Mouse (Mus musculus) ovary, postnatal 14 days (tissue): ENCODE data around the gene Lrguk.
A peak's percentile ranks its signal among the peaks of the same experiment; 100 is the strongest.

Source experiments
- DNase-seq: peaks from one replicate; pipeline ENCODE4 v3.0.0; 2022; ENCODE audit warnings: low spot score

Gene Lrguk

DNA sequence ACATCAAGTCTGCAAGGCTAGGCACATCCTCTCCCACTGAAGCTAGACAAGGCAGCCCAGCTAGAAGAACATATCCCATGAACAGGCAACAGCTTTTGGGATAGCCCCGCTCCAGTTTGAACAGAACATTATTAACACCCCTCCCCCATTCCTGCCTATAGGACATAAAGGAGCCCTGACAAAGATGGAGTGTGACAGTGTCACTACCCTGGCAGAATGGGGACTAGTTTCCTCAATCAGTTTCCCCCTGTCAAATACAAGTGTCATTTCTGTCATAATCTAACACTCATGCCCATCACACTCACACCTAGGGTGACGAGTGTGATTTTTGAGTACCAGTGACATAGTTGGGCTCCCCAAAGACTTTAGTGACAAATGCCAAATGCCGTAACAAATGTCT, 118.8 kb downstream of the Lrguk start:
- DNase-seq, result no peak

GRCm38 (mm10) chr6:34148639-34149038, 119.4 kb downstream of the Lrguk start:
- no peak for DNase-seq

DNA sequence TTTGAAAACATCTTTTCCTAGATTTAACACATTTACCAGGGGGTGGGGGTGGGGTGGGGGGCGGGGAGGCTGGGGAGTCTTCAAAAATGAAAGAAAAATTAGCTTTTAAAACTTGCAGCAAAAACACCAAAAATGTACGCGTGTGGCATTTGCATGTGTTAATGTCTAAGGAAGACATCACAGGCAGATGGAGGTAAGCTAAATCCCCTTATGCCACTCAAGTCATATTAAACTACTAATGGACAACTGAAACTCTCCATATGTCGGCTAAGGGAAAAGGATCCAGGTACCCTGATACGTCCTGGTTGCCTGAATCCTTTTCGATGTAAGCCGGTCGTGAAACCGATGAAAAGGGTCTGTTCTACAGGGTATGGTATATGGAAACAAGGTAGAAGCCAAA, 119.8 kb downstream of the Lrguk start:
- DNase-seq, result no peak

- no peak for DNase-seq
Measured at GRCm38 (mm10) chr6:34149821-34150220, 120.6 kb downstream of the Lrguk start.

DNA sequence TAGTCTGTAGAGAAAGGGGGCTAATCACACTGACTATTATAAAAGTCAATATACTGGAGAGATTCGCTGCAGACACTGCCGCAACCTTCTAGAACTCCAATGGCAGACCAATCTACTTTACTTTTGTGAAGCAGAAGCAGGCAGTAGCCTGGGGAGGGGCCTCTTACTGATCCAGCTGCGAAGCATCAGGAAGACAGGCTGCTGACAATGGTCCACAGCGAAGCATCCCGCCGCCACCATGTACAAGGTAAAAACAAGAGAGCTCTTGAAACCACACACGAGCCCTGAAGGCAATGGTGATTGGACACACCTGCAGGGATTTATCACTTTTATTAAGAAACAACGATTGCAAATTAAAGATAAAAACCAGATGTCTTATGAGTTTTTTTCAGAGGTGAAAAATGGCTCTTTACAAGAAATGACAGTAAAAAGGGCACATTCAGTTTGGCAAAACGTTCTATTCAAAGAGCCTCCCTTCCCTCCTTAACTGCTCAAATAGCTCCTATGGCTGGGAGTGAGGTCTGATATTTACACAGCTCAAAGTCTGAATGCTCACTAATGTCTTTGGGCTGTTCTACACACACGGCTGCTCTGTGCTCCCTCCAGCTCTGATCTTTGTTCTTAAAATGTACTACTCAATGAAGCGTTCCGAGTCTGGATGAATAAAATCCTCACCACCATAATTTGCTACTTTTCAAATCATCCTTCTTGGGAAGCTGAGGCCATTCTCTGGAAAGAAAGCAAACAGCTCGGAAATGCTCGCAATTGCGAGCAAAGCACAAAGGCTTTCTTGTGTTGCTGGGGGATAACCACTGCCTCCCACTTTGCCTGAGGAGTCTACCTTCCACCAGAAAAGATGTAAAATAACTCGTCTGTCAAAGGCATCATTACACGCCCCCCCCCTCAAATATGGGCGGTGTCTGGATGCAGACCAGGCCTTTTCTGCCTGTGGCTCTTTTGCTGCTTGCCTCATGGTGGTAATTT, 124.1 kb downstream of the Lrguk start:
- no peak for DNase-seq

DNA sequence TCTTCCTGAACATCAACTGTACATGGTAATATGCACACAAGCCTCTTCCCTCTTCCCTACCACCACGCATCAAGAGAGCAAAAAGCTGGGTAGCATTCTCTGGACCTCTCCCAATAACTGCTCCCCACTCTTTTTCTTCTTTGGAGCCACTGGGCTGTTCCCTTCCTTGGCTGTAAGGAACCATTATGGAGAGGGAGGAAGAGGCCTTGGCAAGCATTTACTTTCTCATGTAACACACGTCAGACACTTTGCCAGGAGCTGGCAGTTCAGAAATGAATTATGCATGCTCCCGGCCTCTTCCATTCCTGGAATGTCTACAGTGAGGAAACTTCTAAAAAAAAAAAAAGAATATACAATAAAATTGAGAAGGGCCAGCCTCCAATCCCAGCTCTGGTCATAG, 125.0 kb downstream of the Lrguk start:
- DNase-seq, result peak; percentile 22

DNA sequence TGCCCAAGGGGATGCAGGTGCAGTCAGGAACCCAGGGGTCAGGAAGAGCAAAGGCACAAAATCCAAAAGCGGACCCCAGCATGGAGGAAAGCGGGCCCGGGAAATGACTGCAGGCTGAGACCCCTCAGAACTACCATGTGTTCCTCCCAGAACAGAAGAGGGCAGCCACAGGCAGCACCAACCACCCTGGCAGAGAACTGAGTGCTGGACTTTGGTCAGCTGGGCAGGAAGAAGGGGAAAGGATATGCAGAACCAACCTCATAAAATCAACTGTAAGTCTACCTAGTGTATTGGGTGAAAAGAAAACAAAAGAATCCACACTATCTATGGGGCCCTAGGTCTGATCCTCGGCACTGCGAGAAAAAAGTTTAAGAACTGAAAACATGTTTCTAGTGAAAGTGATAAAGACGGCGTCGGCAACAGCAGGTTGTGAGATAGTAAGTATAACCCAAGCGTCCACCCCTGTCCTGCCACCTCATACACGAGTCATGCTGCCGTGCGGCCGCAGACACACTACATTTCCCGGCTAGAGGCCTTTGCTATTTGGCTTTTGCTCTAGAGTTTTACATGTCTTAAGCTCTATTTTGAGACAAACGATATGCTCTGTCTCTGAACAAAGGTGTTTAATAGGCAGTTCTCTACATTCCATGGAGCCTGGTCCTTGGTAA, 126.0 kb downstream of the Lrguk start:
- DNase-seq, result no peak

DNA sequence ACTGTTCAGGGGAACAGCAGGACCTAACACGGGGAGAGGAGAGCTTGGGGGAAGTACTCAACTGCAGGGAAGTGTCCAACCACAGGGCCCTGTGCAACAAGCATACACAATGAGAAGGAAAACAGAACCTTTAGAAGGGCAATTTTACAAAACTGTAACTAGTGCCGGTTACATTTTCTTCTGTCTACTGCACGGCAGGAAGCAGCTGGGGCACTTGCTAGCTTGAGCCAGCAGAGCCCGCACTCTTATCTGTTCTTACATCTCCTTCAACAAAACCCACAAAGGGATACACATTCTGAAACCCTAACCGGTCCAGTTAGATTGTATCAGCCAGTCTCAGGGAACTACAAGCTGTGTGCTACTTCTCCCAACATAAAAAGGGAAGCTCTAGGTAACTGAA, 126.8 kb downstream of the Lrguk start:
- no peak for DNase-seq

- DNase-seq, result no peak
Measured at GRCm38 (mm10) chr6:34156841-34157748, 127.8 kb downstream of the Lrguk start.

GRCm38 (mm10) chr6:34159998-34160815, 131.0 kb downstream of the Lrguk start:
- no peak for DNase-seq

GRCm38 (mm10) chr6:34160816-34161310, 131.6 kb downstream of the Lrguk start:
- DNase-seq, result no peak

- DNase-seq, result no peak
Measured at GRCm38 (mm10) chr6:34161511-34161910, 132.3 kb downstream of the Lrguk start.

GRCm38 (mm10) chr6:34162607-34163006, 133.4 kb downstream of the Lrguk start:
- DNase-seq, result no peak

DNA sequence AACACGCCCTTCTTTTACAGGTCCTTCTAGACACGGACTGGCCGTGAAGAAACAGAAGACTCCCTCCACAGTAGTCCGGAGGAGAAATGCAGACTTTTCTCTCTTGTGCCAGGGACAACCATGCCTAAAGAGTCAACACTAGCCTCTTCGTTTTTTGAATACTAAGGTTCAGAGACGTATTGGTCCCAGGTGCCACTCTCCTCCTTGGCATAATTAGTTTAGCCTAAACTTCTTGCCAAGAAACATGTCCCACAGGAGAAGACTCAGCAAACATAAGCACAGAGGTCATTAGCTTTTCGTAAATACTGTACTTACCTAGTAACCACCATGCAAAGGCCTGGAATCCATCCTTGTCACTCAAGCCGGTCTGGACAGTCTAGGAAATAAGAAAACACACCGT, 133.8 kb downstream of the Lrguk start:
- DNase-seq, result no peak

DNA sequence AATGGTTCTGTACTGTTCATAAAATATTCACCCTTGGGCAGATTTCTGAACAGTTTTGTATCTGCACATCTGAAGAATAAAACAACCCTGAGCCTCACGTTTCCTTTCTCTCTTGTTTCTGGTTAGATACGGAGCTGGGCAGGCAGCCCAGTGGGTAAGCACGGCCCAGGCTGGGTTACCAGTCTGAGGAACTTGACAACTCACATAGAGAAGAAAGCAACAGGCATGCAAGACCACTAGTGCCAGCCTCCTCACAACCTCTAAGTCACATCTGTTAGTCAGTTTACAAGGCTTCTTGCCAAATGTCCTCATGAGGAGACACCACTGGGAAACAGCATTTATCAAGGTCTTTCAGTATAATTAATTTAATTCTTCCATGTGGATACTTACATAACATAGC, 139.6 kb downstream of the Lrguk start:
- no peak for DNase-seq

DNA sequence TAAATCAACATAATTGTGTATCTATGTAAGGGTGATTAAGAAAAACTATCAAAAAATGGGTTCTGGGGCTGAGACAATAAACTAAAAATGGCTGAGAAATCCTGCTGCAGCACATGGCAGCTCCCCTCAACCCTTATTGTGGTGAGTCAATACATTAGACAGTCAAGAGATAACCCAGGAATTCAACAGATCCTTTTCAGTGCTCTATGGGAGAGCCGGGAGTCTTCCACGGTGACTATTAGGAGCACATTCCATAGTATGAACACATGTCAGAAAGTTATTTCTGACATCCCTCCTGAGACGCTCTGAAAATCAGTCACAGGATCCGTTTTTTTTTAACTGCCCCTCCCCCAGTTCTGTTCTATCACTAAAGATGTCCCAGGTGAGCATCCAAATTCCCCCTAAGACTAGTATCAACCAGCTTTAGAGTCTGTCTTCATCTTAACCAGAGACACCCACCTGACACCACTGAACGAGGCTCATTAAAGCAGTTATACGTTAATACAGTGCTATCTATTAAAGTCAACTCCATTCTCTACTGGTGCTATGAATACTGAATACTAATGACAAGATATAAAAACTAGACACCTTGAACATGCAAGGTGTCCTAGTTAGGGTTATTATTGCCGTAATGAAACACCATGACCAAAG, 141.7 kb downstream of the Lrguk start:
- DNase-seq, result no peak

DNA sequence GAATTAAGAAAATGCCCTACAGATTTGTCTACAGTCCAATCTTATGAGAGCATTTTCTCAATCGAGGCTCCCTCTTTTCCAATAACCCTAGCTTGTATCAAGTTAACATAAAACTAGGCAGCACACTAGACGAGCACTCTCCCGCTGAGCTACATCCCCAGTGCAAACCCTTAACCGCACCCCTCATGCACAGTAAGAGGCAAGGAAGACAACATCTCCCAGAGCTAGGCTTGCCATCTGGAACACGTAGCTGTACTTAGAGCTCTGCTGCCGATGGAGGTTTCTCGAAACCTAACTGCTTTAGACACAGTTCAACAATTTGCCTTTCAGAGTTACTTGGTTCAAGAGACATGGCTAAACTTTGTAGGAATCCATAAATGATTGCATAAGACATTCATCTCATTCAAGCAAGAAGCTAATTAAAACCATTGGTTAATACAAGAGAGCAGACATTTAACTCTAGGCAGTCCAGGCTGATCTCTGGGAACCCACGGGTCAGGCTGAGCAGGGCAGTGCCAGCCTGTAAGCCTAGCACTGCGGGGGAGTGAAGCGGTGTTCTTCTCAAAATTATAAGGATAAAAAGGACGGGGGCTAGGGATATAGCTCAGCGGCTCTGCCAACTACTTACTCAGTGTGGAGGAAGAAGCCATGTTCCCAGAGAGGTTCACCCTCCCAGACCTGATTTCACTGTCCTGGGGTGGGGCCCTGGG, 142.7 kb downstream of the Lrguk start:
- no peak for DNase-seq

DNA sequence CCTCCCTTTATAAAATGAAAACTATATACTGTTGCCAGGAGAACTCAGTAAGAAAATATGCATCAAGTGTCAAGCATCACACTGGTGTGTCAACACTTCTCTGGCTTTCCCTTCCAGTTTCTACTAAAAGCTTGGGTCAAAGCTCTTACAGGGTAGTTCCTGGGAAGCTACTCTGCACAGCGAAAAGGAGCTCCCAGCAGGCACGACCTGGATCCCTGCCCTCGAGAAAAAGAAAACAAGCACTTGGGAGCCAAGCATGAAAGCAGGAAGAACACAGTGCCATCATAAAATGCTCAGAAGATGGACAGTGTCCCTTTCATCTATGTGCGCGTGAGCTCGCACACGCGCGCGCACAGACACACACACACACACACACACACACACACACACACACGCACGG, 144.0 kb downstream of the Lrguk start:
- no peak for DNase-seq

- DNase-seq, result no peak
Measured at GRCm38 (mm10) chr6:34174715-34175114, 145.5 kb downstream of the Lrguk start.
